Mouse (Mus musculus): ENCODE measurements around the gene Gm49661.

Gm49661 gene

GRCm38 (mm10) chr8:84967532-84968304 lies 1.5 kb downstream of the Gm49661 start:
- no peak for DNase-seq (ENCODE audit: extremely low read depth, low read depth)

- DNase-seq (ENCODE audit: extremely low read depth, low read depth) = no peak
Measured at GRCm38 (mm10) chr8:84966603-84967002, 2.6 kb downstream of the Gm49661 start.

- DNase-seq (ENCODE audit: extremely low read depth, low read depth) = peak; percentile 96
Measured at GRCm38 (mm10) chr8:84965731-84966291, 3.4 kb downstream of the Gm49661 start.

GRCm38 (mm10) chr8:84963952-84964351 lies 5.3 kb downstream of the Gm49661 start:
- no peak for DNase-seq (ENCODE audit: extremely low read depth, low read depth)

GRCm38 (mm10) chr8:84959811-84960210 lies 9.4 kb downstream of the Gm49661 start:
- DNase-seq (ENCODE audit: extremely low read depth, low read depth) = no peak

GRCm38 (mm10) chr8:84956768-84957167 lies 12.5 kb downstream of the Gm49661 start:
- no peak for DNase-seq (ENCODE audit: extremely low read depth, low read depth)

GRCm38 (mm10) chr8:84952612-84953255 lies 16.5 kb downstream of the Gm49661 start:
- no peak for DNase-seq (ENCODE audit: extremely low read depth, low read depth)

- DNase-seq (ENCODE audit: extremely low read depth, low read depth) = no peak
Measured at GRCm38 (mm10) chr8:84949753-84950152, 19.5 kb downstream of the Gm49661 start.

GRCm38 (mm10) chr8:84947241-84947545 lies 22.0 kb downstream of the Gm49661 start:
- no peak for DNase-seq (ENCODE audit: extremely low read depth, low read depth)

- DNase-seq (ENCODE audit: extremely low read depth, low read depth) = no peak
Measured at GRCm38 (mm10) chr8:84946528-84947240, 22.5 kb downstream of the Gm49661 start, which contains the start of gene Rtbdn. Gene Rtbdn, plus strand, starts transcription at chr8:84946991.

GRCm38 (mm10) chr8:84945633-84946527 lies 23.4 kb downstream of the Gm49661 start:
- no peak for DNase-seq (ENCODE audit: extremely low read depth, low read depth)

- DNase-seq (ENCODE audit: extremely low read depth, low read depth) = no peak
Measured at GRCm38 (mm10) chr8:84945235-84945632, 24.0 kb downstream of the Gm49661 start.

- DNase-seq (ENCODE audit: extremely low read depth, low read depth) = no peak
Measured at GRCm38 (mm10) chr8:84944478-84945160, 24.6 kb downstream of the Gm49661 start.

- no peak for DNase-seq (ENCODE audit: extremely low read depth, low read depth)
Measured at GRCm38 (mm10) chr8:84943699-84944098, 25.5 kb downstream of the Gm49661 start.

GRCm38 (mm10) chr8:84937620-84938485 lies 31.4 kb downstream of the Gm49661 start:
- DNase-seq (ENCODE audit: extremely low read depth, low read depth) = no peak

GRCm38 (mm10) chr8:84936962-84937546 lies 32.2 kb downstream of the Gm49661 start, which contains the start of gene Mast1:
Gene Mast1, minus strand, starts transcription at chr8:84937359.
- DNase-seq (ENCODE audit: extremely low read depth, low read depth) = no peak

- no peak for DNase-seq (ENCODE audit: extremely low read depth, low read depth)
Measured at GRCm38 (mm10) chr8:84936041-84936961, 32.9 kb downstream of the Gm49661 start.

GRCm38 (mm10) chr8:84935489-84935888 lies 33.7 kb downstream of the Gm49661 start:
- no peak for DNase-seq (ENCODE audit: extremely low read depth, low read depth)
